Mouse (Mus musculus) ovary, adult 2 months (tissue): ENCODE results near the gene Brd3. TPM values are rescaled to one million over a fixed set of nuclear protein-coding genes. Genes with fewer than 3 reads are reported as not detected.

Source experiments
- polyA plus RNA-seq: library from polyadenylated mRNA; depleted of rRNA; stranded (reverse); fragments of >200 nt; gene quantifications from 2 replicates; pipeline ENCODE4 v1.2.3, GENCODE M21; 2012; rRNA removed

Gene Brd3
- 37.5 and 47.7 TPM in 2 replicates for polyA plus RNA-seq

GRCm38 (mm10) chr2:27507562-27507961 is at the start of gene Brd3:
Gene Brd3, minus strand, starts transcription at chr2:27507662.

GRCm38 (mm10) chr2:27514639-27515328 is 7.3 kb upstream of the Brd3 start, which contains the start of gene Wdr5:
Gene Wdr5, plus strand, starts transcription at chr2:27515157.

GRCm38 (mm10) chr2:27441767-27442707 is 65.4 kb downstream of the Brd3 start, which contains the start of gene Brd3os:
Gene Brd3os, plus strand, starts transcription at chr2:27442324.

GRCm38 (mm10) chr2:27426855-27427457 is 80.5 kb downstream of the Brd3 start, which contains the start of gene Vav2:
Gene Vav2, minus strand, starts transcription at chr2:27427033.

Other genes with a start within 250 kb of the Brd3 start
- 30.1 and 32.3 TPM in 2 replicates for gene Vav2, start 80.6 kb downstream of the Brd3 start, polyA plus RNA-seq
- 26.6 and 28.4 TPM in 2 replicates for gene Brd3os, start 65.3 kb downstream of the Brd3 start, polyA plus RNA-seq
- gene Wdr5, start 7.5 kb upstream of the Brd3 start, polyA plus RNA-seq: 52.3 and 70.0 TPM in 2 replicates
- gene Rxra, start 168.8 kb upstream of the Brd3 start, polyA plus RNA-seq: 79.9 TPM in 2 replicates